Mouse (Mus musculus): ENCODE data around the gene Nav2.

DNA sequence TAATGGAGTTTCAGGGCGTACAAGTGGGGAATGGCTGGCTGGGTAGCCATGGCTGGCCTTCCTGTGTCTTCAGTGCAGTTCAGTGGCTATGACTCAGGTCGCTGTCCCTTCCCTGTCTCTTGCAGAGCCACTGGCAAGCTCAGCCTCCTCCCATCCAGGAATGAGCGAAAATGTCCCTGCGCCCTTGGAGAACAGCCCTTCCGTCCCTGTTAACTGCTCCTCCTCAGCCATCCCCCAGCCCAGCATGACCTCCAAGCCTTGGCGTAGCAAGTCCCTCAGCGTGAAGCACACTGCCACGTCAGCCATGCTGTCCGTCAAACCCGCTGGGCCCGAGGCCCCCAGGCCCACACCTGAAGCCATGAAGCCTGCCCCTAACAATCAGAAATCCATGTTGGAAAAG is 543.8 kb downstream of the Nav2 start:
- TF ChIP-seq CTCF (IDR thresholded peaks at IDR 0.05) (no peak), EP300 (IDR thresholded peaks at IDR 0.05) (no peak)

All from lung, postnatal 0 days (tissue).